9 mouse cellular contexts compared by ENCODE assay signal in genomic region chr6:55009391-55010230, GRCm38 (mm10). TPM values are rescaled to one million over a fixed set of nuclear protein-coding genes. Genes with fewer than 3 reads are reported as not detected.
DNase-seq lines count a peak whose midpoint lies in the region; ATAC-seq and TF ChIP-seq lines count a peak whose summit lies in the region.
"Had no signal": no experiment of that assay in that cellular context is flagged by ENCODE, and none has a peak within 500 bp of the region (broad histone marks: within the 10 kb centered on the region; RNA-seq: fewer than 3 reads in every experiment).

No protein-coding gene starts in this region.

- whole genome bisulfite sequencing in cerebellum, adult 2 months: 18% methylated on average over 16 of the region's 16 CpGs
- 20% methylated on average over 16 of the region's 16 CpGs for WGBS in heart, postnatal 0 days
- WGBS in liver, embryonic 12.5 days (ENCODE audit: insufficient replicate concordance): 44% methylated on average over 16 of the region's 16 CpGs
- 81% methylated on average over 16 of the region's 16 CpGs for WGBS in thymus, adult 2 months

- no peak for TF ChIP-seq POLR2A in cerebellum, adult 2 months (IDR thresholded peaks at IDR 0.05; ENCODE audit: borderline replicate concordance, insufficient read depth, low read length)
- no peak for TF ChIP-seq POLR2A in thymus, adult 2 months (IDR thresholded peaks at IDR 0.05; ENCODE audit: control insufficient read depth, extremely low read depth, insufficient read depth, low read length, poor library complexity)

- H3K9ac ChIP-seq in heart, postnatal 0 days (replicated peaks; ENCODE audit: low read depth, low read length): no peak overlapping the region
- no peak overlapping the region for H3K9ac ChIP-seq in liver, embryonic 12.5 days

- no peak overlapping the region for H3K4me3 ChIP-seq in cerebellum, adult 2 months (replicated peaks; ENCODE audit: insufficient read depth, low read depth, low read length)
- no peak overlapping the region; the same call in 1 of the 2 replicates for H3K4me3 ChIP-seq in heart, postnatal 0 days (ENCODE audit: low read depth, low read length)
- no peak overlapping the region for H3K4me3 ChIP-seq in liver, embryonic 12.5 days
- no peak overlapping the region for H3K4me3 ChIP-seq in thymus, adult 2 months (ENCODE audit: control insufficient read depth, insufficient read depth, low read length)

- 0 out of 2 replicates have a peak overlapping the region, but pooled peaks have one; percentile 7 for H3K27ac ChIP-seq in cerebellum, adult 2 months (ENCODE audit: insufficient read depth, low read length)
- H3K27ac ChIP-seq in heart, postnatal 0 days (ENCODE audit: low read depth): no peak overlapping the region
- no peak overlapping the region for H3K27ac ChIP-seq in liver, embryonic 12.5 days
- H3K27ac ChIP-seq in thymus, adult 2 months (ENCODE audit: control insufficient read depth, insufficient read depth, low read length): no peak overlapping the region

- H3K36me3 ChIP-seq in heart, postnatal 0 days (replicated peaks; ENCODE audit: control insufficient read depth, insufficient read depth, low read length): no peaks in the 10 kb centered on the region
- no peaks in the 10 kb centered on the region for H3K36me3 ChIP-seq in liver, embryonic 12.5 days
- H3K36me3 ChIP-seq in thymus, adult 2 months (ENCODE audit: control insufficient read depth, insufficient read depth, low read length): no peaks in the 10 kb centered on the region

- H3K4me1 ChIP-seq in cerebellum, adult 2 months (ENCODE audit: control insufficient read depth, insufficient read depth, low read length): no peaks in the 10 kb centered on the region
- H3K4me1 ChIP-seq in heart, postnatal 0 days (ENCODE audit: control insufficient read depth, insufficient read depth): 0 out of 2 replicates have a peak, but pooled peaks cover 5% of the 10 kb centered on the region
- no peaks in the 10 kb centered on the region for H3K4me1 ChIP-seq in liver, embryonic 12.5 days
- no peaks in the 10 kb centered on the region for H3K4me1 ChIP-seq in thymus, adult 2 months (replicated peaks; ENCODE audit: control insufficient read depth, insufficient read depth, low read length)

- TF ChIP-seq CTCF in cerebellum, adult 2 months (IDR thresholded peaks at IDR 0.05; ENCODE audit: borderline replicate concordance, insufficient read depth, low read depth, low read length): no peak
- TF ChIP-seq CTCF in heart, postnatal 0 days (IDR thresholded peaks at IDR 0.05; ENCODE audit: low read depth): no peak
- TF ChIP-seq CTCF in thymus, adult 2 months (IDR thresholded peaks at IDR 0.05; ENCODE audit: borderline replicate concordance, control insufficient read depth, extremely low read depth, insufficient read depth, low read length, poor library complexity): no peak

- no peak for ATAC-seq in heart, postnatal 0 days (ENCODE audit: insufficient read depth, low read depth)
- ATAC-seq in liver, embryonic 12.5 days: no peak
- no peak for ATAC-seq in monocyte, adult 5-6 weeks (replicated peaks; ENCODE audit: insufficient number of reproducible peaks, low FRiP score, low TSS enrichment, poor library complexity, severe bottlenecking)

- no peaks in the 10 kb centered on the region for H3K27me3 ChIP-seq in cerebellum, adult 2 months (ENCODE audit: control insufficient read depth, insufficient read depth, low read length)
- 0 out of 2 replicates have a peak, but pooled peaks cover 2% of the 10 kb centered on the region for H3K27me3 ChIP-seq in heart, postnatal 0 days (ENCODE audit: control insufficient read depth, insufficient read depth, low read length)
- H3K27me3 ChIP-seq in liver, embryonic 12.5 days (replicated peaks): peaks cover 18% of the 10 kb centered on the region
- H3K27me3 ChIP-seq in thymus, adult 2 months (ENCODE audit: control insufficient read depth, insufficient read depth, low read length): no peaks in the 10 kb centered on the region

- peak; percentile 12 for DNase-seq in cerebellum, adult 2 months
- DNase-seq in cerebellum, adult 9-10 months: no peak
- DNase-seq in R1 (ENCODE audit: low read depth, low spot score): peak; percentile 57
- peak; percentile 11 for DNase-seq in heart, postnatal 0 days (ENCODE audit: low spot score)
- DNase-seq in mesoderm, embryonic 11.5 days (ENCODE audit: low read depth, low spot score): peak; percentile 68
- DNase-seq in thymus, adult 2 months: no peak
- DNase-seq: adrenal gland, postnatal 36 days had no signal

- TF ChIP-seq EP300 in heart, postnatal 0 days (IDR thresholded peaks at IDR 0.05; ENCODE audit: low read depth): no peak

- peak overlapping the region; percentile 42 for H3K4me2 ChIP-seq in heart, postnatal 0 days (ENCODE audit: low read depth, low read length)
- H3K4me2 ChIP-seq in liver, embryonic 12.5 days: no peak overlapping the region

- H3K9me3 ChIP-seq in heart, postnatal 0 days (replicated peaks; ENCODE audit: control insufficient read depth, low read length): no peaks in the 10 kb centered on the region
- H3K9me3 ChIP-seq in liver, embryonic 12.5 days (replicated peaks): no peaks in the 10 kb centered on the region

RNA-seq across cellular contexts. Expression of gene Ggct, which starts 16.9 kb away (rescaled TPM):
- 17.2 and 21.0 TPM in 2 replicates for polyA plus RNA-seq in cerebellum, adult 2 months (2012; rRNA removed)
- 0.08 and 0.11 TPM in 2 replicates for total RNA-seq in heart, postnatal 0 days (2014; rRNA removed; ENCODE audit: low replicate concordance)
- 6.4 and 7.0 TPM in 2 replicates for polyA plus RNA-seq in heart, postnatal 0 days (2015; fragmentation: Nextera tagmentation; extraction: Ambion mirVana)
- polyA plus RNA-seq in liver, embryonic 12.5 days (2016; fragmentation: Nextera tagmentation; extraction: Ambion mirVana): 6.9 and 7.4 TPM in 2 replicates
- 65.5 to 105 TPM (median 85.7 TPM) in 3 replicates for total RNA-seq in monocyte, adult 5-6 weeks (2017)
- 1.2 and 1.8 TPM in 2 replicates for polyA plus RNA-seq in thymus, adult 2 months (2012; rRNA removed)

RNA-seq across cellular contexts. Expression of gene Gars, which starts 28.2 kb away (rescaled TPM):
- 121 and 127 TPM in 2 replicates for polyA plus RNA-seq in cerebellum, adult 2 months (2012; rRNA removed)
- 81.5 and 103 TPM in 2 replicates for total RNA-seq in heart, postnatal 0 days (2014; rRNA removed; ENCODE audit: low replicate concordance)
- 98.7 and 105 TPM in 2 replicates for polyA plus RNA-seq in heart, postnatal 0 days (2015; fragmentation: Nextera tagmentation; extraction: Ambion mirVana)
- 171 and 176 TPM in 2 replicates for polyA plus RNA-seq in liver, embryonic 12.5 days (2016; fragmentation: Nextera tagmentation; extraction: Ambion mirVana)
- total RNA-seq in monocyte, adult 5-6 weeks (2017): 71.9 to 93.7 TPM (median 86.8 TPM) in 3 replicates
- 40.1 and 44.9 TPM in 2 replicates for polyA plus RNA-seq in thymus, adult 2 months (2012; rRNA removed)

RNA-seq across cellular contexts. Expression of gene Nod1, which starts 37.2 kb away (rescaled TPM):
- 6.6 and 8.0 TPM in 2 replicates for polyA plus RNA-seq in cerebellum, adult 2 months (2012; rRNA removed)
- 6.3 and 8.3 TPM in 2 replicates for total RNA-seq in heart, postnatal 0 days (2014; rRNA removed; ENCODE audit: low replicate concordance)
- polyA plus RNA-seq in heart, postnatal 0 days (2015; fragmentation: Nextera tagmentation; extraction: Ambion mirVana): 4.2 and 5.1 TPM in 2 replicates
- 1.9 and 2.2 TPM in 2 replicates for polyA plus RNA-seq in liver, embryonic 12.5 days (2016; fragmentation: Nextera tagmentation; extraction: Ambion mirVana)
- total RNA-seq in monocyte, adult 5-6 weeks (2017): 63.0 to 110 TPM (median 64.7 TPM) in 3 replicates
- polyA plus RNA-seq in thymus, adult 2 months (2012; rRNA removed): 13.5 and 18.3 TPM in 2 replicates

Comparison
In these comparisons a context has a peak if more than half of its experiments do, and no peak if none do; other contexts are left out.
1. DNase-seq: peak in cerebellum, adult 2 months (2 of 2), R1 (single experiment), heart, postnatal 0 days (single experiment) and mesoderm, embryonic 11.5 days (single experiment); none in cerebellum, adult 9-10 months (single experiment) and thymus, adult 2 months (single experiment).